Mouse (Mus musculus): ENCODE measurements around the gene Ano2. TPM values are rescaled to one million over a fixed set of nuclear protein-coding genes. Genes with fewer than 3 reads are reported as not detected.

Ano2 gene
- 0.89 and 1.3 TPM in 2 replicates for polyA plus RNA-seq (2015; fragmentation: Nextera tagmentation; extraction: Ambion mirVana)

GRCm38 (mm10) chr6:125690057-125690703 lies at the start of gene Ano2:
Gene Ano2, plus strand, starts transcription at chr6:125690419.
- no peaks in the 10 kb centered on the region for H3K36me3 ChIP-seq (ENCODE audit: control insufficient read depth, insufficient read depth, low read length)
- H3K9me3 ChIP-seq (ENCODE audit: control insufficient read depth, low read length): no peaks in the 10 kb centered on the region
- no peak within 1 kb of the TSS for H3K4me3 ChIP-seq (ENCODE audit: low read length)
- 3% methylated on average over 20 of the region's 20 CpGs for WGBS
- H3K4me2 ChIP-seq (ENCODE audit: low read depth, low read length): peak within 1 kb of the TSS; percentile 23
- H3K27me3 ChIP-seq (replicated peaks; ENCODE audit: control insufficient read depth, insufficient read depth, low read length): peaks cover 2% of the 10 kb centered on the region; the same call in 1 of the 2 replicates
- H3K27ac ChIP-seq (ENCODE audit: low read length): no peak within 1 kb of the TSS
- 0 out of 2 replicates have a peak, but pooled peaks have one; percentile 38 for ATAC-seq
- 0 out of 2 replicates have a peak, but pooled peaks cover 3% of the 10 kb centered on the region for H3K4me1 ChIP-seq (ENCODE audit: control insufficient read depth, insufficient read depth, low read length)
- no peak within 1 kb of the TSS for H3K9ac ChIP-seq (ENCODE audit: low read depth, low read length)

DNA sequence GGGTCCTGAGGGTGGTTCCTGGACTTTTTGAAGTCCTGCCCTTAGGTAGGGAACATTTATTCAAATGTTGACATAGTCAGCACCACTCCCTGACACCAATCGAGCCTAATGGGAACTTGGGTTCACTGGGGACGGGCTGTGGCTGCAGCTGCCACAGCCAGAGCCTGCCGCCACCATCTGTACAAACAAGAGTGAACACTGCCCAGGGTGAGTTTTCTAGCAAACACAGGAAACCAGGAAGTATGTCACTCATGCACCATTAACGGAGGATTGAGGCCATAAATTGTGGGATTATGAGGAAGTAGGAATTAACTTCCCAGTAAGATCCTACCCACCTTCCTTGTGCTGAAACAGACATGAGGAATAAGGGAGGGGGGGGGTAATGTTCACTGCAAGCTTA lies 49.7 kb upstream of the Ano2 start:
- Histone ChIP-seq H3K27me3 (replicated peaks; ENCODE audit: control insufficient read depth, insufficient read depth, low read length) (no peaks in the 10 kb centered on the region), H3K4me1 (ENCODE audit: control insufficient read depth, insufficient read depth, low read length) (no peaks in the 10 kb centered on the region), H3K4me2 (ENCODE audit: low read depth, low read length) (no peak overlapping the region), H3K36me3 (ENCODE audit: control insufficient read depth, insufficient read depth, low read length) (no peaks in the 10 kb centered on the region), H3K9me3 (ENCODE audit: control insufficient read depth, low read length) (no peaks in the 10 kb centered on the region), H3K9ac (ENCODE audit: low read depth, low read length) (no peak overlapping the region), H3K27ac (ENCODE audit: low read length) (no peak overlapping the region), H3K4me3 (ENCODE audit: low read length) (no peak overlapping the region)
- peak; percentile 81 for ATAC-seq
- whole genome bisulfite sequencing: 39% methylated on average over 4 of the region's 4 CpGs

DNA sequence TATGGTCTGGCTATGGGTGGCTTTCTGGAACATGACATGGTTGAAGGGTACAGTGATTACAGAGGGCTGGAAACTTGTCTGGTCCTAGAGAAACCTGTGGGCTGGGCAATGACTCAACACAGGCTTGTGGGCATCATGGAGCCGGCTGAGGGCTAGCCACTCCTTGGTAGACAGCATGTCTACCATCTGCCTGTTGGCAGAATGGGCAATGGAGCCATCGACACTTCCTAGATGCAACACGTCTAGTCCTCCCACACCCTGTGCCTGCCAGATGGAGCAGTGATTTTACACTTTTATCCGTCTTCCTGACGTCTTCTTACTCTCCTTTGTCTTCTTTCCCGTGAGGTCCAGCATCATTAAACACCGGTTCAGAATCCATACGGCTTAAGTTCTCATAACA lies 49.1 kb upstream of the Ano2 start:
- H3K36me3 ChIP-seq (ENCODE audit: control insufficient read depth, insufficient read depth, low read length): no peaks in the 10 kb centered on the region
- ATAC-seq: no peak
- H3K27me3 ChIP-seq (replicated peaks; ENCODE audit: control insufficient read depth, insufficient read depth, low read length): no peaks in the 10 kb centered on the region
- 80% methylated on average over 8 of the region's 8 CpGs for WGBS
- H3K9me3 ChIP-seq (ENCODE audit: control insufficient read depth, low read length): no peaks in the 10 kb centered on the region
- no peaks in the 10 kb centered on the region for H3K4me1 ChIP-seq (ENCODE audit: control insufficient read depth, insufficient read depth, low read length)
- no peak overlapping the region for H3K4me3 ChIP-seq (ENCODE audit: low read length)
- H3K4me2 ChIP-seq (ENCODE audit: low read depth, low read length): no peak overlapping the region
- no peak overlapping the region for H3K27ac ChIP-seq (ENCODE audit: low read length)
- H3K9ac ChIP-seq (ENCODE audit: low read depth, low read length): no peak overlapping the region

DNA sequence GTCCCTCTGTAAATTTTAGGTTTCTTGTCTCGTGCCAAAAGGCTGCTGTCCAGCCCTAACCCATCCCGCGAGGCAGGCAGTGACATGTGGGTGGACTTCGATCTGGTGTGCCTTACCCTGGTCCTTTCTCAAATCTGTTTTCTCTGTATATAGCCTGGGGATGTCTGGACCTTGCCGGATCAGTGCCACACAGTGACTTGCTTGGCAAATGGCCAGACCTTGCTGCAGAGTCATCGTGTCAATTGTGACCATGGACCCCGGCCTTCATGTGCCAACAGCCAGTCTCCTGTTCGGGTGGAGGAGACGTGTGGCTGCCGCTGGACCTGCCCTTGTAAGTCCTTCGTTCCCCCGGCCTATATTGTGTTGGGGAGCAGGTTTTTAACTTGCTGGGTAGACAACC lies 41.3 kb upstream of the Ano2 start:
- Histone ChIP-seq H3K4me1 (ENCODE audit: control insufficient read depth, insufficient read depth, low read length) (no peaks in the 10 kb centered on the region), H3K36me3 (ENCODE audit: control insufficient read depth, insufficient read depth, low read length) (no peaks in the 10 kb centered on the region), H3K27me3 (replicated peaks; ENCODE audit: control insufficient read depth, insufficient read depth, low read length) (no peaks in the 10 kb centered on the region), H3K27ac (ENCODE audit: low read length) (no peak overlapping the region), H3K9me3 (ENCODE audit: control insufficient read depth, low read length) (no peaks in the 10 kb centered on the region), H3K4me3 (ENCODE audit: low read length) (no peak overlapping the region), H3K4me2 (ENCODE audit: low read depth, low read length) (no peak overlapping the region), H3K9ac (ENCODE audit: low read depth, low read length) (no peak overlapping the region)
- 74% methylated on average over 12 of the region's 12 CpGs for WGBS
- ATAC-seq: no peak

- H3K4me1 ChIP-seq (ENCODE audit: control insufficient read depth, insufficient read depth, low read length): no peaks in the 10 kb centered on the region
- no peak overlapping the region for H3K9ac ChIP-seq (ENCODE audit: low read depth, low read length)
- H3K4me2 ChIP-seq (ENCODE audit: low read depth, low read length): no peak overlapping the region
- H3K4me3 ChIP-seq (ENCODE audit: low read length): no peak overlapping the region
- H3K9me3 ChIP-seq (ENCODE audit: control insufficient read depth, low read length): no peaks in the 10 kb centered on the region
- H3K27ac ChIP-seq (ENCODE audit: low read length): no peak overlapping the region
- no peaks in the 10 kb centered on the region for H3K27me3 ChIP-seq (replicated peaks; ENCODE audit: control insufficient read depth, insufficient read depth, low read length)
- ATAC-seq: no peak
- no peaks in the 10 kb centered on the region for H3K36me3 ChIP-seq (ENCODE audit: control insufficient read depth, insufficient read depth, low read length)
- 70% methylated on average over 3 of the region's 3 CpGs for WGBS
Measured at GRCm38 (mm10) chr6:125651335-125651734, 38.9 kb upstream of the Ano2 start.

DNA sequence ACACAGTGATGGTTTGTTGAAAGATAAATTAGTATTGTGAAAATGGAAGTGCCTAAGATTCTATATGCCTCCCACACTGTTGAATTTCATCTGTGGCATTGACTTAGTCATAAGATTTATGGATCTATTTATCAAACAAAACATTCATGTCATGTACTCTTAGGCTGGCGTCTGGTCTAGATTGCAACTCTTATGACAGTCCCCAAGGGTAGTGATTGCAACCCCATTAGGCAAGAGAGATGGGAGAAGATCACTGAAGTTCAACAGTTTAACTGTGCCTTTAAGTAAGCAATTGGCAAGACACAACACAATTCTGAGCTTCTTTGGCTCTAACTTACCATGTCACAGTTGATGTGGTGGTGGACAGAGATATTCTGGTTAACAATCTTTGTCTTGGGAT lies 36.8 kb upstream of the Ano2 start:
- ATAC-seq: no peak
- no peak overlapping the region for H3K4me3 ChIP-seq (ENCODE audit: low read length)
- H3K4me1 ChIP-seq (ENCODE audit: control insufficient read depth, insufficient read depth, low read length): no peaks in the 10 kb centered on the region
- H3K9me3 ChIP-seq (ENCODE audit: control insufficient read depth, low read length): no peaks in the 10 kb centered on the region
- WGBS: 59% methylated on average over 1 of the region's 1 CpGs
- no peak overlapping the region for H3K9ac ChIP-seq (ENCODE audit: low read depth, low read length)
- no peaks in the 10 kb centered on the region for H3K36me3 ChIP-seq (ENCODE audit: control insufficient read depth, insufficient read depth, low read length)
- no peaks in the 10 kb centered on the region for H3K27me3 ChIP-seq (replicated peaks; ENCODE audit: control insufficient read depth, insufficient read depth, low read length)
- H3K4me2 ChIP-seq (ENCODE audit: low read depth, low read length): no peak overlapping the region
- H3K27ac ChIP-seq (ENCODE audit: low read length): no peak overlapping the region

DNA sequence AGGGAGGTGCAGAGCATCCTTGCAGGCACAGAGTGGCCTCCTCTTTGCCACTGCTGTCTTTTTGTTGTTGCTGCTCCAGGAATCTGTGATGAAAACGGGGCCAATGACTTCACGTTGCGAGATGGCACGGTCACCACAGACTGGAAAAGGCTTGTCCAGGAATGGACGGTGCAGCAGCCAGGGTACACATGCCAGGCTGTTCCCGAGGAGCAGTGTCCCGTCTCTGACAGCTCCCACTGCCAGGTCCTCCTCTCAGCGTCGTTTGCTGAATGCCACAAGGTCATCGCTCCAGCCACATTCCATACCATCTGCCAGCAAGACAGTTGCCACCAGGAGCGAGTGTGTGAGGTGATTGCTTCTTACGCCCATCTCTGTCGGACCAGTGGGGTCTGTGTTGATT lies 33.3 kb upstream of the Ano2 start:
- Histone ChIP-seq H3K9ac (ENCODE audit: low read depth, low read length) (no peak overlapping the region), H3K9me3 (ENCODE audit: control insufficient read depth, low read length) (no peaks in the 10 kb centered on the region), H3K36me3 (ENCODE audit: control insufficient read depth, insufficient read depth, low read length) (no peaks in the 10 kb centered on the region), H3K4me3 (ENCODE audit: low read length) (no peak overlapping the region), H3K27me3 (replicated peaks; ENCODE audit: control insufficient read depth, insufficient read depth, low read length) (no peaks in the 10 kb centered on the region), H3K4me1 (ENCODE audit: control insufficient read depth, insufficient read depth, low read length) (no peaks in the 10 kb centered on the region), H3K4me2 (ENCODE audit: low read depth, low read length) (no peak overlapping the region), H3K27ac (ENCODE audit: low read length) (no peak overlapping the region)
- ATAC-seq: no peak
- WGBS: 80% methylated on average over 13 of the region's 13 CpGs

DNA sequence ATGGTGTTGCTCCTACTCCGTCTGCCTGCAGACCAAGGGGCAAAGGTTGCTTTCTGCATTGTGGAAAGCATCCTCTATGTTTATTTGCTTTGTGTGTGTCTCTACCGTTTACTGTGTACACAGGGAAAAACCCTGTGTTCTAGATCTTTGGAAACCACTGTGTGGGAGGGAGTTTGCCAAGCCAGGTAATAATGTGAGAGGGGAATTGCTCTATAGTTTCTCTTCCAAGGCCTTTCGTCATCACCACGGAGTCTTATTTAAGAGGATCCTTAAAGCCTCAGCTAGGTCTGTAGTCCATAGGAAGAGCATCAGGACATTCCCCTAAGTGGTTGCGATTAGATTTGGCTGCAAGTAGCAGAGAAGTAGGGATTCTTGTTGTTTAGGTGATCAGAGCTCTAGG lies 32.3 kb upstream of the Ano2 start:
- no peak for ATAC-seq
- H3K9me3 ChIP-seq (ENCODE audit: control insufficient read depth, low read length): no peaks in the 10 kb centered on the region
- no peak overlapping the region for H3K9ac ChIP-seq (ENCODE audit: low read depth, low read length)
- 73% methylated on average over 5 of the region's 5 CpGs for WGBS
- no peaks in the 10 kb centered on the region for H3K36me3 ChIP-seq (ENCODE audit: control insufficient read depth, insufficient read depth, low read length)
- H3K4me1 ChIP-seq (ENCODE audit: control insufficient read depth, insufficient read depth, low read length): no peaks in the 10 kb centered on the region
- no peak overlapping the region for H3K27ac ChIP-seq (ENCODE audit: low read length)
- H3K27me3 ChIP-seq (replicated peaks; ENCODE audit: control insufficient read depth, insufficient read depth, low read length): no peaks in the 10 kb centered on the region
- H3K4me2 ChIP-seq (ENCODE audit: low read depth, low read length): no peak overlapping the region
- no peak overlapping the region for H3K4me3 ChIP-seq (ENCODE audit: low read length)

GRCm38 (mm10) chr6:125661106-125661877 lies 28.9 kb upstream of the Ano2 start:
- H3K4me1 ChIP-seq (ENCODE audit: control insufficient read depth, insufficient read depth, low read length): no peaks in the 10 kb centered on the region
- no peak overlapping the region for H3K27ac ChIP-seq (ENCODE audit: low read length)
- no peak overlapping the region for H3K9ac ChIP-seq (ENCODE audit: low read depth, low read length)
- no peaks in the 10 kb centered on the region for H3K36me3 ChIP-seq (ENCODE audit: control insufficient read depth, insufficient read depth, low read length)
- WGBS: 43% methylated on average over 14 of the region's 14 CpGs
- ATAC-seq: 0 out of 2 replicates have a peak, but pooled peaks have one; percentile 21
- H3K4me2 ChIP-seq (ENCODE audit: low read depth, low read length): no peak overlapping the region
- no peak overlapping the region for H3K4me3 ChIP-seq (ENCODE audit: low read length)
- H3K27me3 ChIP-seq (replicated peaks; ENCODE audit: control insufficient read depth, insufficient read depth, low read length): no peaks in the 10 kb centered on the region
- H3K9me3 ChIP-seq (ENCODE audit: control insufficient read depth, low read length): no peaks in the 10 kb centered on the region
